In the genomic region with DNA sequence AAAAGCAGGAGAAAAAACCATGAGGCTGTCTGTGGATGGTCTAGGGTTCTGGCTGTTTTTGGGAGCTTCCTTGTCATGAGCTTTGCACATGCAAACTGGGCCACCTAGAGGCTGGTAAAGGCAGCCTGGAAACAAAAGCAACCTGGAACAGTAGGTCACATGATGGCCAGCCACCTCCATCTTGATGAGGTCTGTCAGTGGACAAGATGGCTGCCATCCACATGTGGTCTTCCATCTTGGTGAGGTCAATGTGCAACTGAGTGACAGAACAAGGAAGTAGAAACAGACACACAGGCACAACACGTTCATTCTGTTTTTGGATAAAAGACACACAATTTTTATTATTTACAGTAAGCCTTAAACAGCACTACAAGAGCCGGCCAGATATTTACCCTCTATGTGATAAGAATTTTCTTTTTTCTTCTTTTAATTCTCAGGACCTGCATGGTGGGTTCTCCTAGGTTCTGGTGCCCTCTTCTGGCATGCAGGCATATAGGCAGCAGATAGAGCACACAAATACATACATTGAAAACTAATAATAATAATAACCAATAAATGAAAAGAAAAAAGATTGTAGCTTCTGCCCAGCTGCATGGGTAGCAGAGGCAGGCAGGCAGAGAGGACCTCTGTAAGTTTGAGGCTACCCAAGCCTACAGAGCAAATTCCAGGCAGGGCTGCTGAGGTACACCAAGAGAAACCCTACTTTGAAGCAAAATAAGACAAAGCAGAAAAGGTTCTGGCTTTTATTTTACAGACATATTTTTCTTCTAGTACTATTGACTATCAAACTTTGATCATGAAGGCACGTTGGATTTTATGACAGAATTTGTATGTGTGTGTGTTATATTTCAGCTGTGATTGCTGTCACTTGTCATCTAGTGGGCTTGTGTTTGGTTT, we compare ENCODE assay signal across 8 mouse cellular contexts. TPM values are rescaled to one million over a fixed set of nuclear protein-coding genes. Genes with fewer than 3 reads are reported as not detected.
DNase-seq lines count a peak whose midpoint lies in the region; ATAC-seq and TF ChIP-seq lines count a peak whose summit lies in the region.

No protein-coding gene starts in this region.

- peak; percentile 31 for ATAC-seq in lung, embryonic 16.5 days (ENCODE audit: low read depth)

- no peak overlapping the region for H3K4me3 ChIP-seq in E14TG2a.4 (replicated peaks; ENCODE audit: low read length)
- peak overlapping the region; percentile 14 for H3K4me3 ChIP-seq in erythroblast, embryonic 14.5 days (replicated peaks)
- no peak overlapping the region for H3K4me3 ChIP-seq in lung, embryonic 16.5 days (ENCODE audit: low read length)

- peak; percentile 64 for DNase-seq in adrenal gland, postnatal 25 days
- DNase-seq in heart, postnatal 4 days, result peak; percentile 61
- peak; percentile 20 to 54 for DNase-seq in layer of hippocampus, adult 18-20 months (ENCODE audit: low spot score in 2 of 2)
- DNase-seq in ovary, postnatal 14 days (ENCODE audit: low spot score), result peak; percentile 44
- DNase-seq in thymus, postnatal 0 days (ENCODE audit: low spot score), result peak; percentile 91

- H3K27me3 ChIP-seq in E14TG2a.4 (ENCODE audit: insufficient read depth, low read length), result no peaks in the 10 kb centered on the region
- 0 out of 2 replicates have a peak, but pooled peaks cover 2% of the 10 kb centered on the region for H3K27me3 ChIP-seq in erythroblast, embryonic 14.5 days (ENCODE audit: control insufficient read depth)
- H3K27me3 ChIP-seq in lung, embryonic 16.5 days (ENCODE audit: control insufficient read depth, insufficient read depth, low read depth, low read length), result no peaks in the 10 kb centered on the region

- H3K9me3 ChIP-seq in E14TG2a.4 (ENCODE audit: low read length), result peaks cover 2% of the 10 kb centered on the region; the same call in 1 of the 2 replicates
- H3K9me3 ChIP-seq in erythroblast, embryonic 14.5 days (ENCODE audit: control insufficient read depth, low read length), result no peaks in the 10 kb centered on the region
- no peaks in the 10 kb centered on the region for H3K9me3 ChIP-seq in lung, embryonic 16.5 days (ENCODE audit: control insufficient read depth, low read length)

- no peak overlapping the region for H3K9ac ChIP-seq in lung, embryonic 16.5 days (ENCODE audit: low read length)

- WGBS in lung, embryonic 16.5 days, result 12% methylated on average over 3 of the region's 3 CpGs

- H3K4me2 ChIP-seq in lung, embryonic 16.5 days (ENCODE audit: low read depth, low read length), result no peak overlapping the region; the same call in 1 of the 2 replicates

- TF ChIP-seq CTCF in E14TG2a.4 (conservative IDR thresholded peaks at IDR 0.05; ENCODE audit: low read length), result 0 out of 2 replicates have a peak, but pooled peaks have one; percentile 2

- H3K27ac ChIP-seq in lung, embryonic 16.5 days (ENCODE audit: low read length), result no peak overlapping the region

- peaks cover 6% of the 10 kb centered on the region for H3K4me1 ChIP-seq in E14TG2a.4 (replicated peaks; ENCODE audit: low read depth, low read length)
- H3K4me1 ChIP-seq in erythroblast, embryonic 14.5 days (ENCODE audit: control insufficient read depth), result no peaks in the 10 kb centered on the region; the same call in 1 of the 2 replicates
- no peaks in the 10 kb centered on the region for H3K4me1 ChIP-seq in lung, embryonic 16.5 days (replicated peaks; ENCODE audit: control insufficient read depth, insufficient read depth, low read length)

- no peaks in the 10 kb centered on the region for H3K36me3 ChIP-seq in E14TG2a.4 (ENCODE audit: insufficient read depth, low read length)
- no peaks in the 10 kb centered on the region for H3K36me3 ChIP-seq in erythroblast, embryonic 14.5 days (ENCODE audit: control insufficient read depth)
- no peaks in the 10 kb centered on the region for H3K36me3 ChIP-seq in lung, embryonic 16.5 days (ENCODE audit: control insufficient read depth, insufficient read depth, low read length)

RNA-seq across cellular contexts. Expression of gene Gm21060, which starts 31.3 kb away (rescaled TPM):
- total RNA-seq in adrenal gland, postnatal 25 days (2021), result not detected in 2 replicates
- polyA plus RNA-seq in erythroblast, embryonic 14.5 days (2012), result not detected in 2 replicates
- not detected for total RNA-seq in heart, postnatal 4 days (2021)
- not detected for total RNA-seq in layer of hippocampus, adult 18-20 months (2021)
- 2.0 TPM in 1 of 2 replicates, not detected in the other for polyA plus RNA-seq in lung, embryonic 16.5 days (2015; fragmentation: Nextera tagmentation; extraction: Ambion mirVana)
- not detected in 2 replicates for polyA plus RNA-seq in thymus, postnatal 0 days (2015; fragmentation: Nextera tagmentation; extraction: Ambion mirVana)

RNA-seq across cellular contexts. Expression of gene Csf2ra, which starts 37.4 kb away (rescaled TPM):
- 21.3 and 31.7 TPM in 2 replicates for total RNA-seq in adrenal gland, postnatal 25 days (2021)
- polyA plus RNA-seq in erythroblast, embryonic 14.5 days (2012), result 0.78 and 1.2 TPM in 2 replicates
- total RNA-seq in heart, postnatal 4 days (2021), result 10 to 100 TPM; 15.0 to 17.5 TPM
- total RNA-seq in layer of hippocampus, adult 18-20 months (2021), result 10 to 100 TPM; 22.7 to 30.0 TPM
- polyA plus RNA-seq in lung, embryonic 16.5 days (2015; fragmentation: Nextera tagmentation; extraction: Ambion mirVana), result 31.0 and 33.4 TPM in 2 replicates
- 9.9 and 13.0 TPM in 2 replicates for polyA plus RNA-seq in thymus, postnatal 0 days (2015; fragmentation: Nextera tagmentation; extraction: Ambion mirVana)

Comparison
In these comparisons a context has a peak if more than half of its experiments do, and no peak if none do; other contexts are left out.
1. DNase-seq: peak in every context shown above with its lines; median percentile 91 in thymus, postnatal 0 days; 64 in adrenal gland, postnatal 25 days; 61 in heart, postnatal 4 days; 44 in ovary, postnatal 14 days; 37 in layer of hippocampus, adult 18-20 months.